Mouse (Mus musculus): Measurements from ENCODE around the gene Kcna7.
"Not testable (repeated sequence)": the region's sequence is repeated elsewhere in the genome, so short reads cannot be mapped to it uniquely, and the experiment has no call there.

Gene Kcna7

DNA sequence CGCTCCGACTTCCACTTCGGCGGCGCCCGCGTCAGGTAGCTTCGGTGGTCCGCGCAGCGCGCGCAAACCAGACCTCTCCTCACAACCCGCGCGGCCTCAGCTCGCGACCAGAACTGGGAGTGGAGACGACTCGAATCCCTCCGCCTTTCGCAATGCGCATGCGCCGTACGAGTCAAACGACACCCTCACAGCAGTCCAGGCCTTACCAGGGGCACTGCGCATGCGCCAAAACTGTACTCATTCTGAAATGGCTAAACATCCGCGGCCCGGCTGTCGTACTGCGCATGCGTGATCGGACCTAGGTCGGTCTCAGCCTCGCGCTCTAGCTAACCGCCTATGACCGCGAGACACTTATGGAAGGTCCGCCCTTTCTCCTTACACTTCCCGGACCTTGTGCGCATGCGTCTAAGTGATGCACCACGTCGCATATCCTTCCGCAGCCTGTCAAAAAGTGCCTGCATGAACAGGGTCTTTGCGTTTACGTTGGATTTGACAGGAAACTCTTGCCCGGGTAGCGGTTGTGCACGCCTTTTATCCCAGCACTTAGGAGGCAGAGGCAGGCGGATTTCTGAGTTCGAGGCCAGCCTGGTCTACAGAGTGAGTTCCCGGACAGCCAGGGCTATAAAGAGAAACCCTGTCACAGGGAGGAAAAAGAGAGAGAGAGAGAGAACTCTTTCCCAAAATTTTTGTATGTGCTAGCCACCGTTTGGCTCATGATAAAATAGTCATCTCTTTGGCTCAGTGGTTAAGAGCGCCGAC, 9.7 kb upstream of the Kcna7 start, which contains the start of gene Snrnp70:
Gene Snrnp70, minus strand, starts transcription at position 165 of the 759 bp plus-strand sequence.
- DNase-seq (ENCODE audit: low spot score), result peak; percentile 100

DNA sequence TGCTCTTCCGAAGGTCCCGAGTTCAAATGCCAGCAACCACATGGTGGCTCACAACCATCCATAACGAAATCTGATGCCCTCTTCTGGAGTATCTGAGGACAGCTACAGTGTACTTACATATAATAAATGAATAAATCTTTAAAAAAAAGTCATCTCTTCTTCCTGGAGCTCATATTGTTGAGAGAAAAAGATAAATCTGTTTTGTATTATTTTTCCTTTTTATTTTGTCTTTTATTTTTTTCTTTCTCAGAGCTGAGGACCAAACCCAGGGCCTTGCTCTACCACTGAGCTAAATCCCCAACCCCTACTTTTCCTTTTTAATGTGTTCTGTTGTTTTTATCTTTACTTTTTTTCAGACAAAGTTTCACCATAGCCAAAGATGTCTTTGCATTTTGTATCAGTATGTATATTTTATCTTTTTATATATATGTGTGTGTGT, 9.1 kb upstream of the Kcna7 start:
- not testable (repeated sequence) for DNase-seq (ENCODE audit: low spot score)

DNA sequence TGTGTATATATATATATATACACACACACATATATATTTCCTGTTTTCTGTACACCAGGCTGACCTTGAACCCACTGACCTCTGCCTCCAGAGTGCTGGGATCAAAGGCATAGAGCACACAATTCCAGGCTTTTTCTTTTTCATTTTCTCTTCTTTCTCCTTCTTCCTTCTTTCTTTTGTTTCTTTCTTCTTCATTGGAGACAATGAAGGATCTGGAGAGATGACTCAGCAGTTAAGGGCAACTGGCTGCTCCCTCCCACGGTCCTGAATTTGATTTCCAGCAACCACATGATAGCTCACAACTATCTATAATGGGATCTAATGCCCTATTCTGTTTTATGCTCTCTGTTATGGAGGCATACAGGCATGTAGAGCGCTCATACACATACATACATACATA, 8.7 kb upstream of the Kcna7 start:
- DNase-seq (ENCODE audit: low spot score), result no peak

DNA sequence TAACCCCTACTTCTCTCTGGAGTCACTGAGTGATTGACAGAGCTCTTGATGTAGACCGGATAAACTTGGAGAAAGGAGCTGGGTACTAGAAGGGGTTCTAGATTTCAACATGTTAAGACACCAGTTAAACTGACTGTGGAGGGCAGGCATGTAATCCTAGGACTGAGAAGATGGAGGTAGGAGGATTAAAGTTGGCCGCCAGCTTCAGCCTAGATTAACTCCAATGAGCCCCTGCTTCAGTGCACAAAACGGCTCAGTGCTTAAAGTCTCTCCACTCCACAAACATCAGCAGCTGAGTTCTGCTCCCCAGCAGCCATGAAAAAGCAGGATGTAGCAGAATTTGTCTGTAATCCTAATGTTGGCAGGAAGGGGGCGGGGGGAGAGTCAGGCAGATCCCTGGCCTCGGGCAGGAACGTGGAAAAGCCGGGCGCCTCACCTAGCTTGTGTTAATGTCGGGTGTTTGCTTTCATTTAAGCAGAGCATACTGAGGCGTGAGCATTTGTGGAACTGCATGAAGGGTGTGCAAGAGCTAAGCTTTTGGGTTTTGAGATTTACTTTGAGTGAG, 3.9 kb upstream of the Kcna7 start:
- DNase-seq (ENCODE audit: low spot score), result no peak

- DNase-seq (ENCODE audit: low spot score), result peak; percentile 86
Observed at GRCm38 (mm10) chr7:45403532-45404261, 1.8 kb upstream of the Kcna7 start.

DNA sequence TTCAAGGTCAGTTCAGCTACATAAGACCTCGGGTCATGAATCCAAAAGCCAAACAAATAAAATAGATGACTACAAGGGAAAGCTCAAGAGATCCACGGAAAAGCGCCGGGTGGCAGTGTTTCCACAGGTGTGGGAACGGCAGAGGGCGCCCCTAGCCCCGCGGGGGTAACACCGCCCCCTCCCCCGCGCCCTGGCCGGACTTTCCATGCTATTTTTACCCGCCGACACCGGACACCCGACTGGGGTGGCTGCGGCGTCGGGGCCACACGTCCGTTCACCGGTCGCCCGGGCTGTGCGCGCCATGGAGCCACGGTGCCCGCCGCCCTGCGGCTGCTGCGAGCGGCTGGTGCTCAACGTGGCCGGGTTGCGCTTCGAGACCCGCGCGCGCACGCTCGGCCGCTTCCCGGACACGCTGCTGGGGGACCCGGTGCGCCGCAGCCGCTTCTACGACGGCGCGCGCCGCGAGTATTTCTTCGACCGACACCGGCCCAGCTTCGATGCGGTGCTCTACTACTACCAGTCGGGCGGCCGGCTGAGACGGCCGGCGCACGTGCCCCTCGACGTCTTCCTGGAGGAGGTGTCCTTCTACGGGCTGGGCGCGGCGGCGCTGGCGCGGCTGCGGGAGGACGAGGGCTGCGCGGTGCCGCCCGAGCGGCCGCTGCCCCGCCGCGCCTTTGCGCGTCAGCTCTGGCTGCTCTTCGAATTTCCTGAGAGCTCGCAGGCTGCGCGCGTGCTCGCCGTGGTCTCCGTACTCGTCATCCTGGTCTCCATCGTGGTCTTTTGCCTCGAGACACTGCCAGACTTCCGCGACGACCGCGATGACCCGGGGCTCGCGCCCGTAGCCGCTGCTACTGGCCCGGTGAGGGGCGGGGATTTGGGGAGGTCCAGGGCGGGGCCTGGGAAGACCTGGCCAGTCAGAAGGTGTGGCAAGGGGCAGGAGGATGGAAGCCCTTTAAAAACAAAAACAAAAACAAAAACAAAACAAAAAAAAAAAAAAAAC, 1.0 kb downstream of the Kcna7 start:
- peak; percentile 79 for DNase-seq (ENCODE audit: low spot score)

- DNase-seq (ENCODE audit: low spot score), result no peak
Observed at GRCm38 (mm10) chr7:45407836-45408235, 2.4 kb downstream of the Kcna7 start.

- no peak for DNase-seq (ENCODE audit: low spot score)
Observed at GRCm38 (mm10) chr7:45408351-45408750, 2.9 kb downstream of the Kcna7 start.

GRCm38 (mm10) chr7:45408949-45409348, 3.5 kb downstream of the Kcna7 start:
- DNase-seq (ENCODE audit: low spot score), result no peak

- peak; percentile 39 for DNase-seq (ENCODE audit: low spot score)
Observed at GRCm38 (mm10) chr7:45409497-45410163, 4.2 kb downstream of the Kcna7 start.

DNA sequence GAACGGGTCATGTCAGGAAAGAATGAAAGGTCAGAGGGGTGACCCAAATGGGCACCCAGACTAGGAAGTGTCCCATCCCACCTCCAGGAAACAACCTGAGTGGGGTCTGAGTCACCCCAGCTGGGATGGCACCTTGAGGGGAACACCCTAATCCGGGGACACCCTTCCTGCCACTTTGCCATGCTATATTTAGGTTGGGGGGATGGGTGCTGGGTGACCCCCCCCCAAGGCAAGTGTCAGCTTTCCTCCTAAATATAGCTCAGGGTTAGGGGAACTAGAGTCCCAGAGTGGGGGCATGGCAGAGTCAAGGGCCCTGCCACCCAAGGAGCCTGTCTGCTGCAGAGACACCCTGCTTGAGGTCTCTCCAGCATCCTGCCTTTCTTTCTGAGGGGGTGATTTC, 7.0 kb downstream of the Kcna7 start:
- DNase-seq (ENCODE audit: low spot score), result no peak

DNA sequence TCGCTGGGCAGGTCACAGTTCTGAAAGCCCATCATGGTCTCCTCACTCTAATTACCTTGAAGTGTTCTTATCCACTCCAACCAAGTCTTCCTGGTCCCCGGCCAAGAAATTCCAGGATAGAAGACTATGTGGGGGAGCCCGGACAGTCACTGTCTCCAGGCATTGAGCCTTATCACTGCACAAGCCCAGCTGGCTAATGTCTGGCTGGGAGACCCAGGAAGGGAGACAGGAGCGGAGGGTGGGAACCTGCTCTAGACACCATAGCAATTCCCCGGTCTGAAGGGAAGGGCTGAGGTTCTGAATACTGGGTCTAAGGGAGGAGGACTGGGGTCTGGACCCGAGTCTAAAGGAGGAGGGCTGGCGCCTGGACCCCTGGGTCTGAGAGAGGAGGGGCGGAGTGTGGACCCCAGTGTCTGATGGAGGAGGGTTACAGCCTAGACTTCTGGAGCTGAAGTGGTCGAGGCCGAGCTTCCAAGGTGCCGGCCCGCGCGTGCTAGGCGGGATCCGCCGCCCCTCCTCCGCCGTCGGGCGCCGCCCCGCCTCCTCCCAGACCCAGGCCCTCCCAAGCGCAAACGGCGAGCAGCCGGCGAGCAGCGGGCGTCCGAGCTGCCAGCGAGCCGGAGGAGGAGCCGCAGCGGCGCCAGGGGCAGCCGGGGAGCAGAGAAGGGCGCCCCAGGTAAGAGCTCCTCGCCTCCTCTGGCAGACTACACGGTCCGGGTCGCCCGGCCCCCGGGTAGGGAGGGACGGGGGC, 7.8 kb downstream of the Kcna7 start, which contains the start of gene Ntf5:
Gene Ntf5, plus strand, starts transcription at position 583 of the 751 bp plus-strand sequence.
- peak; percentile 88 for DNase-seq (ENCODE audit: low spot score)

GRCm38 (mm10) chr7:45413864-45414739, 8.6 kb downstream of the Kcna7 start:
- DNase-seq (ENCODE audit: low spot score), result peak; percentile 64

DNA sequence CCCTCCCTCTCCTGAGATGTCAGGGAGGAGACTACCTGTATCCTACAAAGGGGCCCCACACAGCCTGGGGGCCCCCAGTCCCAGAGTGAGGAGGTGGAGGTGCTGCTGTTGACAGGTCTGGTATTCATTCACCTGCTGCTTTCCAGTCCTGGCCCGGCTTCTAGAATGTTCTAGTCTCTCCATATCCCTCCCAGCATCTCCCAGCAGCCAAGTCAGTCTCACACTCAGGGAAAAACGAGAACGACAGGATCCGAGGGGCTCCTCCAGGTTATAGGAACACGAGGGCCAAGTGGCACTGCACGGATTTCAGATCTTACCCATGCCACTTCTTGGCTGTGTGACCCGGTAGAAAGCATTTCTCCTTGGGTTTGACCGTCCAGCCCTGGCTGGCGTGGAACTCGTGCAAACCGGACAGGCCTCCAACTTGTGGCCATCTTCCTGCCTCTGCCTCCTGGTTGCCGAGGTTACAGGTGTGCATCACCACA, 9.3 kb downstream of the Kcna7 start:
- DNase-seq (ENCODE audit: low spot score), result no peak

GRCm38 (mm10) chr7:45415636-45416035, 10.2 kb downstream of the Kcna7 start:
- DNase-seq (ENCODE audit: low spot score), result no peak

GRCm38 (mm10) chr7:45417962-45418492, 12.6 kb downstream of the Kcna7 start:
- DNase-seq (ENCODE audit: low spot score), result no peak

- no peak for DNase-seq (ENCODE audit: low spot score)
Observed at GRCm38 (mm10) chr7:45419859-45420614, 14.6 kb downstream of the Kcna7 start.

DNA sequence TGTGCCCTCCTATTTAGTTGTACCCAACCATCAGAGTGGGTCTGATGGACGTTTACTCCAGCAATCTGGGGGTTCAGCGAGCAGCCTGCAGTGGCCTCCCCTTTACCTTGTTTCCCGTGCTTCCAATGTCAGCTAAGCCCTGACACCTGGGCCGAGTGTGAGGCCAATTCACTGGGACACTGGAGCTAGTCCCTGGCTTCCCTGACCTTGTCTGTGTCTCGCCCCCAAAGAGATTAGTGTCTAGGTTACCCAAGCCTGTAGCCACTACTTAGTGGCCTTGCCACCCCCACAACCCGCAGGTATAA, 15.1 kb downstream of the Kcna7 start, which contains the start of gene Lhb:
Gene Lhb, plus strand, starts transcription at position 206 of the 305 bp plus-strand sequence.
- no peak for DNase-seq (ENCODE audit: low spot score)
